Mouse (Mus musculus) liver, embryonic 14.5 days (tissue): ENCODE data around the gene Dnmt3a. TPM values are rescaled to one million over a fixed set of nuclear protein-coding genes. Genes with fewer than 3 reads are reported as not detected.

Experiments used
- ATAC-seq: fragments of 200-750 bp; cut with Nextera tagmentation; 2 replicates; pipeline ENCODE4 v1.8.0; 2017; ENCODE audit warnings: moderate number of reproducible peaks, mild to moderate bottlenecking, moderate library complexity; ENCODE audit not compliant: insufficient read depth
- DNase-seq, 3 experiments: peaks; one replicate each; pipeline ENCODE4 v3.0.0-alpha.2; 2012 to 2013; ENCODE audit warnings: low read depth in 3 of 3, low spot score in 3 of 3
- H3K27ac ChIP-seq: fragments of 300-500 bp; sonication (generic); 2 replicates; pipeline ENCODE4 v1.5.1; 2014; ENCODE audit warnings: moderate library complexity, mild to moderate bottlenecking, control low read depth, inconsistent platforms
- H3K27me3 ChIP-seq: fragments of 300-500 bp; sonication (generic); 2 replicates; pipeline ENCODE4 v1.6.1; 2014; ENCODE audit warnings: mild to moderate bottlenecking, low read length, moderate library complexity; ENCODE audit not compliant: control insufficient read depth, insufficient read depth
- H3K36me3 ChIP-seq: fragments of 300-500 bp; sonication (generic); replicated peaks from 2 replicates; pipeline ENCODE4 v1.6.1; 2014; ENCODE audit warnings: low read depth; ENCODE audit not compliant: control insufficient read depth, insufficient read depth
- H3K4me1 ChIP-seq, 2 experiments: fragments of 200-500 bp in 1 of 2; fragments of 300-500 bp in 1 of 2; sonication (generic) in 1 of 2; replicated peaks; 2 replicates each; pipeline ENCODE4 v1.6.1; 2012 to 2014; ENCODE audit warnings: antibody characterized with exemption in 1 of 2, inconsistent platforms in 1 of 2, low read length in 1 of 2; ENCODE audit not compliant: control insufficient read depth in 2 of 2, insufficient read depth in 2 of 2
- H3K4me2 ChIP-seq: fragments of 300-500 bp; sonication (generic); 2 replicates; pipeline ENCODE4 v1.6.1; 2014; ENCODE audit warnings: low read depth, mild to moderate bottlenecking, control low read depth, moderate library complexity
- H3K4me3 ChIP-seq, 2 experiments: fragments of 200-500 bp in 1 of 2; fragments of 300-500 bp in 1 of 2; sonication (generic) in 1 of 2; 2 replicates each; pipeline ENCODE4 v1.5.1; 2012 to 2014; ENCODE audit warnings: low read depth in 2 of 2, low read length in 2 of 2, mild to moderate bottlenecking in 2 of 2, control low read depth in 1 of 2, inconsistent platforms in 1 of 2, moderate library complexity in 1 of 2; ENCODE audit not compliant: insufficient read depth in 1 of 2
- H3K9ac ChIP-seq: fragments of 300-500 bp; sonication (generic); replicated peaks from 2 replicates; pipeline ENCODE4 v1.6.1; 2014; ENCODE audit warnings: mild to moderate bottlenecking, control low read depth, moderate library complexity
- H3K9me3 ChIP-seq: fragments of 300-500 bp; sonication (generic); 2 replicates; pipeline ENCODE4 v1.6.1; 2016; ENCODE audit warnings: low read length, mixed read lengths; ENCODE audit not compliant: control insufficient read depth
- CTCF ChIP-seq: IDR thresholded peaks from 2 replicates; pipeline ENCODE4 v1.5.1; 2016; ENCODE audit warnings: antibody characterized with exemption, low read depth, control low read depth
- EP300 ChIP-seq: IDR thresholded peaks from 2 replicates; pipeline ENCODE4 v1.6.1; 2016; ENCODE audit warnings: antibody characterized with exemption, low read depth
- WGBS: fragments of 180-500 bp; shearing (Covaris S2); extraction: QIAGEN DNeasy Blood & Tissue Kit; methylation state at CpG from one replicate; pipeline ENCODE4 v1.1.7; 2014; ENCODE audit not compliant: insufficient replicate concordance; 5-methylcytosine and 5-hydroxymethylcytosine counted together
- polyA plus RNA-seq, 2 experiments: library from polyadenylated mRNA; depleted of rRNA in 1 of 2; stranded (reverse) in 1 of 2; unstranded in 1 of 2; fragments of >200 nt; fragmentation: Nextera tagmentation in 1 of 2; extraction: Ambion mirVana in 1 of 2; gene quantifications; 2 replicates each; pipeline versions ENCODE4 v1.2.1 to v1.2.3; 2012 to 2014

Dnmt3a gene
- polyA plus RNA-seq, 2 experiments = 5.3 to 12.8 TPM

DNA sequence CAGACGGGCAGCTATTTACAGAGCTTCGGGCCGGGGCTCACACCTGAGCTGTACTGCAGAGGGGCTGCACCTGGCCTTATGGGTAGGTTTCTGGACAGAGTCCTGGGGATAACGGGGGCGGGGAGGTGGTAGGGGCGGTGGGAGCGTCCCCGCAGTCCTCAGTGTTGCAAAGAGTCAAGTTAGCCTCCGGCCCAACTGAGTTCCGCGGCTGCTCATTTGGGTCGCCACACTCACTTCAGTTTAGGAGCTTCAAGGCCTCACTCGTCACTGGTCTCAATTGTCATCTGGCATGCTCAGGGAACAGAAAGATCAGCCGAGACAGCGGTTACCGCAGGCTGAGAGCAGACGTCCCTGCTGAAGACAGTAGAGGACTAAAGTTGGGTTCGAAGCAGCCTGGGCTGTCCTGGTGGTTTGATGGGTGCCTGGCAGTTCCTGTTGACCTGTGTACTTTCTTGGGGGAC, 86.0 kb downstream of the Dnmt3a start:
- Histone ChIP-seq H3K4me1 (peaks cover 5 to 53% of the 10 kb centered on the region in 2 experiments; a peak in 3 of 4 replicates), H3K36me3 (no peaks in the 10 kb centered on the region; the same call in 1 of the 2 replicates), H3K9me3 (no peaks in the 10 kb centered on the region), H3K27ac (peak overlapping the region; percentile 55), H3K9ac (peak overlapping the region; percentile 70), H3K4me3 (peak overlapping the region; percentile 56 to 62), H3K27me3 (no peaks in the 10 kb centered on the region), H3K4me2 (peak overlapping the region; percentile 80)
- DNase-seq (no peak), ATAC-seq (peak; percentile 22; the same call in 1 of the 2 replicates)
- no peak for TF ChIP-seq EP300
- no peak for TF ChIP-seq CTCF
- 2% methylated on average over 18 of the region's 18 CpGs for WGBS

DNA sequence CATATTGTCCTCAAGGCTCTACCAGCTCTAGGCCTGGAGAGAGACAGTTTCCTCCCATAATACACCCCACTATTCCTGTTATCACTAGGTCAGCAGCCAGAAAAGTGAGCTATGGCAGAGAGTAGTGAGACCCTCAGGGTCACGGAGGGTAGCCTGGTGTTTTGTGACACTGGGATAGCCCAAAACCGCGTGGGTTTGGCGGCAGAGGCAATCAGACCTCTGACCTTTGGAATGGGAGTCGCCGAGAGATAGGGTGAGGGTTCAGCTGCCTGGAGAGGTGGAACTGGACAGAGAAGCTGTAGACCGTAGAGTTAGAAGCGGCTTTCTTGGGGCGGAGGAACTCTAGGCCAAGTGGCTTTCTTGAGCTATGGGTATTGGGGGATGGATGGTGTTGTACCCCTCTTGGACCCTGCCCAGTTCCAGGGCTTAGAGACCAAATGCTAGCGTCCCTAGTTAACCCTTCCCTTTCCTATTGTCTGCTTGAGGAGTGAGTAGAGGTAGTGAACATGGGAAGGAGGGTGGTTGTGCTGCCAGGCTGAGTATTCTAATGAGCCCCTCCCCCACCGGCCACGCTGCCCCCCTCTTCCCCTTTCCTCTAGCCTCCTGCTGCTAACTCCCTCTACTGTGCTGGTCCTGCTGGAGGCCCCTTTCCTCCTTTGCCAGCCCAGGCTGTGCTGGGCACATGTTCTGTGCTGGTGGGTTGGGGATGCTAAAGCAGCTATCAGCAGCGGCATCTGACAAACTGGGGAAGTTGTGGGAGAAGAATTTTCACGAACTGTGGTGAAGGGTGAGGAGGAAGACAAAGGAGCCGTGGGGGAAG, 86.6 kb downstream of the Dnmt3a start:
- TF ChIP-seq EP300 (no peak), CTCF (no peak)
- Histone ChIP-seq H3K9me3 (no peaks in the 10 kb centered on the region), H3K27ac (peak overlapping the region; percentile 55), H3K27me3 (no peaks in the 10 kb centered on the region), H3K36me3 (no peaks in the 10 kb centered on the region; the same call in 1 of the 2 replicates), H3K9ac (peak overlapping the region; percentile 0; the same call in 1 of the 2 replicates), H3K4me2 (peak overlapping the region; percentile 80), H3K4me1 (peaks cover 5 to 49% of the 10 kb centered on the region in 2 experiments; a peak in 3 of 4 replicates), H3K4me3 (peak overlapping the region; percentile 56 to 62)
- ATAC-seq = peak; percentile 29
- DNase-seq = no peak
- WGBS = 6% methylated on average over 15 of the region's 15 CpGs

DNA sequence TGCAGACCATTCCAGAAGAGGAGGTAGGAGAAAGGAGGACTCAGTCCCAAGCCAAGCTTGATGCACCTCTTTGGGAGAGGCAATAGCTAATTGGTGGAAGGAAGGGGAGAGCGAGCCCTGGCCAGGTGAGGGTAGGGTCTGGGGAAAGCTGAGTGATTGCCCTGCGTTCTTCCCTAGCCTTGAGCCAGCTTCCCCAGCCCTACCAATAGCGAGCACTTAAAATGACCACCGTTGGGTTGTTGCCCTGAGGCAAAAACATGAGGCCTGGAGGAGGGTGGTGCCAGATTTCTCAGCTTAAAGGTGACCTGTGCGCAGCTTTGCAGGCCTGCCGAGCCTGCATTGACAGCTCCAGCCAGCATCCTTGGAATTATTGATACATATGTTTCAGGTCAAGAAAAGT, 87.5 kb downstream of the Dnmt3a start:
- Histone ChIP-seq H3K4me3 (no peak overlapping the region), H3K9ac (no peak overlapping the region)

DNA sequence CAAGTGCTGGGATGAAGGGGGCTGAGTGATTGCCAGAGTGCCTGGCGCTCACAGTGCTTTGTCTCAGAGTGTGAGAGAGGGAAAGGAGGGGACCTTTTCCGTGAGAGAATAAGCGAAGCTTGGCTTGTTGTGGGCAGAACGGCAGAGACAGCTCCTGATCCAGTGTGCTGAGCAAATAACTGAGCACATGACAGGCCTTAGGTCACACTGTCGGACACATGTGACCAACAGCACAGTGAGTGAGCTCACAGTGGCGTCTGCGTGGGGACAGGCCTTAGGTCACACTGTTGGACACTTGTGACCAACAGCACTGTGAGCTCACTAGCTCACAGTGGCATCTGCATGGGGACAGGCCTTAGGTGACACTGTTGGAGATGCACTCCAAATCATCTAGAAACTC, 88.7 kb downstream of the Dnmt3a start:
- H3K4me1 ChIP-seq = peaks cover 0 to 30% of the 10 kb centered on the region in 2 experiments; a peak in 2 of 4 replicates
- H3K4me3 ChIP-seq = no peak overlapping the region
- H3K27me3 ChIP-seq = no peaks in the 10 kb centered on the region
- no peak overlapping the region for H3K4me2 ChIP-seq
- no peak for TF ChIP-seq EP300
- no peak for TF ChIP-seq CTCF
- DNase-seq = no peak
- H3K9ac ChIP-seq = no peak overlapping the region
- ATAC-seq = no peak
- no peak overlapping the region for H3K27ac ChIP-seq
- no peaks in the 10 kb centered on the region for H3K9me3 ChIP-seq
- WGBS = 66% methylated on average over 7 of the region's 7 CpGs
- no peaks in the 10 kb centered on the region; the same call in 1 of the 2 replicates for H3K36me3 ChIP-seq

More for the DNA sequence above, 87.5 kb downstream of the Dnmt3a start:
- Histone ChIP-seq H3K36me3 (no peaks in the 10 kb centered on the region; the same call in 1 of the 2 replicates), H3K9me3 (no peaks in the 10 kb centered on the region), H3K4me1 (peaks cover 0 to 40% of the 10 kb centered on the region in 2 experiments; a peak in 2 of 4 replicates), H3K27ac (no peak overlapping the region), H3K27me3 (no peaks in the 10 kb centered on the region), H3K4me2 (peak overlapping the region; percentile 80)
- WGBS = 63% methylated on average over 6 of the region's 6 CpGs
- DNase-seq (no peak), ATAC-seq (no peak)
- TF ChIP-seq CTCF (no peak), EP300 (no peak)

DNA sequence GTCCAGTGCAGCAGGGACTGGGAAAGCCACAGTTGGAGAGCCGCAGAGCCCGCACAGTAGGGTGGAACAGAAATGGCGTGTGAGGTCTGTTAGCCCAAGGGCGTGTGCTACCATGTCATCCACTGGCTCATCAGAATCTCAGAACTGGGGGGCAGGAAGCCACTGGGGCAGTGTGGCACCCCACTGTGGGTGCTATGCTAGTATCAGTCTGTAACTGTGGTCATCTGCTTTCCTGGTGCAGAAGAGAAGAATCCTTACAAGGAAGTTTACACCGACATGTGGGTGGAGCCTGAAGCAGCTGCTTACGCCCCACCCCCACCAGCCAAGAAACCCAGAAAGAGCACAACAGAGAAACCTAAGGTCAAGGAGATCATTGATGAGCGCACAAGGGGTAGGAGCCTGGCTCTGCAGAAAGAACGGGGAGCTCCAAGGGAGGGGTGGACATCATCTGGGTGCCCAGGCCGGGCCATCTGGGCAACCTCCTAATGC, 91.3 kb downstream of the Dnmt3a start:
- Histone ChIP-seq H3K9me3 (no peaks in the 10 kb centered on the region), H3K27ac (no peak overlapping the region), H3K4me3 (no peak overlapping the region), H3K36me3 (peaks cover 2% of the 10 kb centered on the region; the same call in 1 of the 2 replicates), H3K4me1 (peaks cover 0 to 14% of the 10 kb centered on the region in 2 experiments; a peak in 2 of 4 replicates), H3K27me3 (no peaks in the 10 kb centered on the region), H3K9ac (no peak overlapping the region), H3K4me2 (no peak overlapping the region)
- 77% methylated on average over 9 of the region's 9 CpGs for WGBS
- ATAC-seq = no peak
- no peak for TF ChIP-seq EP300
- TF ChIP-seq CTCF = no peak
- DNase-seq = no peak
